In genomic region chr8:69399181-69399955, GRCm38 (mm10) we compare ENCODE assay signal across 8 mouse cellular contexts. TPM values are rescaled to one million over a fixed set of nuclear protein-coding genes. Genes with fewer than 3 reads are reported as not detected.
DNase-seq lines count a peak whose midpoint lies in the region; ATAC-seq lines count a peak whose summit lies in the region.

No protein-coding gene starts in this region.

- H3K27ac ChIP-seq in hindbrain, embryonic 11.5 days (ENCODE audit: low read depth, low read length): no peak overlapping the region

- ATAC-seq in hindbrain, embryonic 11.5 days (ENCODE audit: low FRiP score): peak; percentile 31

- WGBS in hindbrain, embryonic 11.5 days: 15% methylated on average over 35 of the region's 43 CpGs

- H3K4me3 ChIP-seq in hindbrain, embryonic 11.5 days (ENCODE audit: low read depth, low read length): peak overlapping the region; percentile 44
- peak overlapping the region; percentile 84 for H3K4me3 ChIP-seq in megakaryocyte, embryonic 14.5 days (replicated peaks)

- H3K9me3 ChIP-seq in hindbrain, embryonic 11.5 days (ENCODE audit: control insufficient read depth, low read length): no peaks in the 10 kb centered on the region
- peaks cover 16% of the 10 kb centered on the region for H3K9me3 ChIP-seq in megakaryocyte, embryonic 14.5 days

- intact Hi-C loops in left cerebral cortex, postnatal 36 days (cut with DNase I): no loop called here

- no peaks in the 10 kb centered on the region for H3K4me1 ChIP-seq in hindbrain, embryonic 11.5 days (replicated peaks; ENCODE audit: control insufficient read depth, insufficient read depth, low read length)
- peaks cover 13% of the 10 kb centered on the region for H3K4me1 ChIP-seq in megakaryocyte, embryonic 14.5 days

- no peaks in the 10 kb centered on the region for H3K27me3 ChIP-seq in hindbrain, embryonic 11.5 days (ENCODE audit: control insufficient read depth, insufficient read depth, low read length)
- H3K27me3 ChIP-seq in megakaryocyte, embryonic 14.5 days (replicated peaks): peaks cover 12% of the 10 kb centered on the region

- H3K36me3 ChIP-seq in hindbrain, embryonic 11.5 days (ENCODE audit: control insufficient read depth, insufficient read depth, low read length): no peaks in the 10 kb centered on the region
- H3K36me3 ChIP-seq in megakaryocyte, embryonic 14.5 days (replicated peaks; ENCODE audit: low read length): no peaks in the 10 kb centered on the region

- peak overlapping the region; percentile 62 for H3K9ac ChIP-seq in hindbrain, embryonic 11.5 days (ENCODE audit: low read depth, low read length)

- H3K4me2 ChIP-seq in hindbrain, embryonic 11.5 days (replicated peaks; ENCODE audit: low read depth, low read length): peak overlapping the region; percentile 63

- DNase-seq in adrenal gland, adult (ENCODE audit: inconsistent age in 2 of 2, low spot score in 1 of 2): peak; percentile 70 to 86
- DNase-seq in cerebellum, adult 18-20 months: peak; percentile 44 to 51
- peak; percentile 20 for DNase-seq in forelimb bud, embryonic 11.5 days (ENCODE audit: low read depth, low spot score)
- peak; percentile 53 for DNase-seq in hindbrain, embryonic 11.5 days (ENCODE audit: low spot score)
- DNase-seq in left cerebral cortex, postnatal 36 days (ENCODE audit: low spot score in 2 of 2): peak; percentile 27 to 34
- DNase-seq in right cerebral cortex, postnatal 14 days: peak; percentile 42
- no peak for DNase-seq in c-Kit-positive CD71-positive TER-119-positive erythroid progenitor cells, embryonic 14.5 days (ENCODE audit: low spot score)

RNA-seq across cellular contexts. Expression of gene Gm9495, which starts 54.0 kb away (rescaled TPM):
- polyA plus RNA-seq in hindbrain, embryonic 11.5 days (2014; fragmentation: Nextera tagmentation; extraction: Ambion mirVana): not detected in 2 replicates
- under 1 TPM in 1 of 2 experiments, not detected in 1; 0.12 TPM for total RNA-seq in left cerebral cortex, postnatal 36 days (2021)
- polyA plus RNA-seq in megakaryocyte, embryonic 14.5 days (2012; ENCODE audit: insufficient read depth, low replicate concordance): not detected in 2 replicates
